Mouse (Mus musculus) lung, adult 2 months (tissue): ENCODE results near the gene Garnl3.

Source experiments
- CTCF ChIP-seq: fragments of 200-500 bp; IDR thresholded peaks from 2 replicates; pipeline ENCODE4 v1.5.1; 2011; ENCODE audit warnings: mild to moderate bottlenecking, low read length, control low read depth; ENCODE audit not compliant: insufficient read depth
- POLR2A ChIP-seq: fragments of 200-500 bp; IDR thresholded peaks from 2 replicates; pipeline ENCODE4 v1.6.1; 2011; ENCODE audit warnings: low read depth, mild to moderate bottlenecking, control low read depth, low read length, borderline replicate concordance; ENCODE audit errors: extremely low read depth

- TF ChIP-seq POLR2A (no peak), CTCF (no peak)
Observed at GRCm38 (mm10) chr2:32960273-32960672, 171.2 kb downstream of the Garnl3 start.
